Mouse (Mus musculus) adipocyte (in vitro differentiated cells): Measurements from ENCODE around the gene Crygn.
"Not testable (repeated sequence)": the region's sequence is repeated elsewhere in the genome, so short reads cannot be mapped to it uniquely, and the experiment has no call there.

Source experiments
- DNase-seq: peaks from one replicate; pipeline ENCODE4 v3.0.0-alpha.2; 2016; ENCODE audit warnings: low spot score

The Crygn gene

DNA sequence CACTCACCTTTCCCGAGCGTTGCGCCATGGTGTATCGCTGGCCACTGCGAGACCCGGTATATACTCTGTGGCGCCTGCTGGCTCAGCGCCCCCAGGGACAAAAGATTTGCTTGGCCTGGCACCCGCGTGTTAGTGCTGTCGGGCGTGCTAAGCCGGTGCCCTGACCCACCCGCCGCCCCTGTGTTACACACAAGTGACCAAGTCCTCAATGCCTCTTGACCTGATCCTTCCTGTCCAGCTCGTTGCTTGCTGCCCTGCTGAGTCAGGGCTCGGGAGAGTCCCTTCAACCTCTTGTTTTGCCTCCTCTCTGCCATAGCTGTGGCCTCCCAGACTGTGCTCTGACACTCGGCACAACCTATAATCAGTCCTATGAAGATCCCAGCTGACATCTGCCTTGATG is at the start of gene Crygn:
TSS of gene Crygn (minus strand) at position 193 of the 400 bp plus-strand sequence.
- DNase-seq, result peak; percentile 22

GRCm38 (mm10) chr5:24805222-24805621 is 47.4 kb upstream of the Crygn start:
- DNase-seq, result no peak

- DNase-seq, result no peak
Measured at GRCm38 (mm10) chr5:24804661-24805060, 46.9 kb upstream of the Crygn start.

- no peak for DNase-seq
Measured at GRCm38 (mm10) chr5:24801841-24802624, 44.2 kb upstream of the Crygn start.

GRCm38 (mm10) chr5:24800416-24800815 is 42.6 kb upstream of the Crygn start:
- DNase-seq, result peak; percentile 31

- DNase-seq, result no peak
Measured at GRCm38 (mm10) chr5:24798639-24799038, 40.8 kb upstream of the Crygn start.

- DNase-seq, result no peak
Measured at GRCm38 (mm10) chr5:24797858-24798257, 40.0 kb upstream of the Crygn start.

DNA sequence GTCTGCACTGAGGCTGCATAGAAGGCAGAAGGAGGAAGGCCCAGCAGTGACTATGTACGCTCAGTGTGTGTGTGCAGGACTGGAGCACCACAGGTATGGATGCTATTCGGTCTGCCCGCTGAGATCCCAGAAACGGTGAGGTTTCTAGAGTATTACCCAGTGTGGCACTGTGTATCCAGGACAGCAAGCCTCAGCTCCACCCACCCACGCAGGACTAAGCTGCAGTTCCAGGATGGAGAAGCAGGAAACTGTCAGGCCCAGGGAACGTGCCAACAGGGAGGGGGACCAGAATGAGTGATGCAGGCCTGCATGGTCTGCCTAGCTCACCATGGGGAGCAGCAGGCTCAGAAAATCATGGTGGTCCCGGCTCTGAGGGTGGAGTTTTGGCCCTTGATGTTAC is 35.2 kb upstream of the Crygn start:
- no peak for DNase-seq

GRCm38 (mm10) chr5:24782957-24783356 is 25.1 kb upstream of the Crygn start:
- DNase-seq, result peak; percentile 1

- peak; percentile 2 for DNase-seq
Measured at GRCm38 (mm10) chr5:24781048-24781447, 23.2 kb upstream of the Crygn start.

DNA sequence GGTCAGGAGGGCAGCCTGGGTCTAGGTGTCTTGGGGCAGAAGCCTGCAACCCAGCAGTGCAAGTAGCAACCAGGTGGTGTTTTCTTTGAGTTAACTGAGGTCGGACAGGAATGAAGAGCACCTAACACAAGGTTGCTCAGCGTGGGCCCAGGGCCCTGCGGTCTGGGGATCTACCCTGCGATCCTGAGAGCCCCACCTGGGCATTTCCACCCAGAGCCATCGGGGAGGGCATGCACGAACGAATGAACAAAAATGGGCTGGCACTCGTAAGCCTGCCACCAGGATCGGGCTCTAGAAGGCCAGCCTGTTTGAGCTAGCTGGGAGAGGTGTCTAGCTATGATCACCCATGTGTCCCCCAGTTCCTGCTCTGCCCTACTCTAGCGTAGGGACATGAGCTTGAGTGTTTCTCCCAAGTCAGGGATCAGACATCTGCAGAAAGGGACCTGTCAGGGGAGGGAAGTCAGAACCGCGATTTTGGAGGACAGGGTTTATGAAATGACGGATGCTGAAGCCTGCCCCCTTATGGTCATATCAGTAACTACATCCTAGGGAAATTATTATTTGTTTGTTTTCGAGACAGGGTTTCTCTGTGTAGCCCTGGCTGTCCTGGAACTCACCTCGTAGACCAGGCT is 22.2 kb upstream of the Crygn start:
- DNase-seq, result peak; percentile 58

GRCm38 (mm10) chr5:24779321-24779720 is 21.5 kb upstream of the Crygn start:
- no peak for DNase-seq

DNA sequence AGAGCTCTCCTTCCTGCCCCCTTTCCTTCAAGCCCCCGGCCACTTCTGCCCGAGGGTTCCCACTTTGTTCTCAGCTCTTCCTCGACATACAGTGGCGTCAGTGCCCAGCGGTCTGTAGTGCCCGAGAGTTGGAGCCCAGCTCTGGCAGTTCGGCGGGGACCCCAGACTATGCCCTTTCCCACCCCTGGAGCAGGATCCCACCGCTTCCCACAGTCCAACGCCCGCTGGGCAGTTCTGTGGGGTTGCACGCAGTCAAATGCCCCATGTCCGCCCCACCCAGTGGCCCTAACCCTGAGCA is 21.0 kb upstream of the Crygn start:
- DNase-seq, result peak; percentile 1

DNA sequence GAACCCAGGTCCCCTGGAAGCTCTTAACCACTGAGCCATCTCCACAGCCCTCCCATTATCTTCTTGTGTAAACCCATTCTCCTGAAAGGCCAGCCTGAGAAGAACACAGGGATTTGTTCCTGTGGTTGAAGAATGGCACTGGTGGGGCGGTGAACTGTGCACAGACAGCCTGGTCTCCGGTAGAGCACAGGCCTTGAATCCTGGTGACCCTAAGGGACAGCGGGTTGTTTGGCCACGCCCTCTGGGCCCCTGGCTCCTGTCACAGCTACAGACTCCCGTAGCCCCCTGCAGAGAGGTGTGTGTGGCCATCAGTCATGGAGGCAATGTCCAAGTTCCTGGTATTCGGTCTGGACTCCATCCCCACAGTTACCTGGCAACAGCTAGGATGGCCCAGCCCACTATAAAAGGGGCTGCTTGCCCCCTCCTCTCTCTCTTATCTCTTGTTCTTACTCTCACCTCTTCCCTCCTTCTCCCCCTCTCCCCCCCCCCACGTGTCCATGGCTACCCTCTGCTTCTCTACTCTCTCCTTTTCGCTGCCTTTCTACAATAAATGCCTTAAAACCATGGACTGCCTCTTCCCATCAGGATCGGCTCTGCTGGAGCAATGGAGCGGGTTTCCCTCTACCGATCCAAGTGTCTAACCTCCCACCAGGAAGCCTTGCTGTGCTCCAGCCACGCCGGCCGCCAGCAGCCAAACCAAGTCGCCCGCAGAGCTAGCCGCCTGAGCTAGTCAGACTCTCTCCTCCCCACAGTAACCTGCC is 20.5 kb upstream of the Crygn start:
- no peak for DNase-seq

- DNase-seq, result no peak
Measured at GRCm38 (mm10) chr5:24776681-24777080, 18.9 kb upstream of the Crygn start.

DNA sequence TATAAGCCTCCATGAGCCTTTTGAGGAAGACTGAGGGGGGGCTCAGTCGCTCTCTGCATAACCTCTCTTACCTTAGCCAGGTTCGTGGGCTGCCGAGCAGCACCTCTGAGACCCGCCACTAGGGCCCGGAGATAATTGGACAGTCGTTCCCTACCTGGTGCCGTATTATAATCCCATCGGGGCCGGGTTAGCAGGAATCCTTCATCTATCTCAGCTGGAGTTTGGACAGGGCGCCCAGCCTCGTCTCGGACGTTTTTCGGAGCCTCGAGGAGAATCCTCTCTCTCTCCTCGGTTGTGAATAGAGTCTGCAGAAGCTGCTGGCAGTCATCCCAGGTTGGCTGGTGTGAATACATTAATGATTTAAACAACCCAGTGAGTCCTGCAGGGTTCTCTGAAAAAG is 16.7 kb upstream of the Crygn start:
- not testable (repeated sequence) for DNase-seq

DNA sequence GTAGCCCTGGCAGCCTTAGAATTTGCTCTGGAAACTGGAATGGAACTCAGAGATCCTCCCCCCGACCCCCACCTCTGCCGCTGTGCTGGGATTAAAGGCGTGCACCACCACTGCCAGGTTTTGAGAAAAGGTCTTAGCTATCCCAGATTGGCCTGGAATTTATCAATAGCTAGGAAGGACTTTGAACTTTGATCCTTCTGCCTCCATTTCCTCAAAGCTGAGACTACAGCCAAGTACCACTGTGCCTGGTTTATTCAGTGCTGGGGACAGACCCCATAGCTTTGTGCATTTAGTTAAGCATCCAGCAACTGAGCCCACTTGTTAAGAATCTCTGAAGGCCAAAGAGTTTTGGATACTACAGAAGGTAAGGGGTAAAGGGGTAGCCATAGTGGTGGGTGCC is 877 bp downstream of the Crygn start:
- DNase-seq, result no peak

DNA sequence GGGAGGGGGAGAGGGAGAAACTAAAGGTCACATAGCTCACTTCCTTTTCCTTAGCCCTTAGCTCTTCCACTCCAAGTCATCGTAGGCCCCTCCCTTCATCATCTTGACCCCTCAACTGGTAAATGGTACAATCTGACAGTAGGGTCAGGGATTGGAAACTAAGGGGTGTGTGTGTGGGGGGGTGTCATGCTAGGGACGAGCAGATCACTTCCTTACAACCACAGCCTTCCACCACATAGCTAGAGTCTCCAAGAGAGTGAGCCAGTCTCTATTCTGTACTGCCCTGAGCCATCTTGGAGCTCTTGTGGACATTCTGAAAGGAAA is 5.7 kb downstream of the Crygn start:
- DNase-seq, result no peak

DNA sequence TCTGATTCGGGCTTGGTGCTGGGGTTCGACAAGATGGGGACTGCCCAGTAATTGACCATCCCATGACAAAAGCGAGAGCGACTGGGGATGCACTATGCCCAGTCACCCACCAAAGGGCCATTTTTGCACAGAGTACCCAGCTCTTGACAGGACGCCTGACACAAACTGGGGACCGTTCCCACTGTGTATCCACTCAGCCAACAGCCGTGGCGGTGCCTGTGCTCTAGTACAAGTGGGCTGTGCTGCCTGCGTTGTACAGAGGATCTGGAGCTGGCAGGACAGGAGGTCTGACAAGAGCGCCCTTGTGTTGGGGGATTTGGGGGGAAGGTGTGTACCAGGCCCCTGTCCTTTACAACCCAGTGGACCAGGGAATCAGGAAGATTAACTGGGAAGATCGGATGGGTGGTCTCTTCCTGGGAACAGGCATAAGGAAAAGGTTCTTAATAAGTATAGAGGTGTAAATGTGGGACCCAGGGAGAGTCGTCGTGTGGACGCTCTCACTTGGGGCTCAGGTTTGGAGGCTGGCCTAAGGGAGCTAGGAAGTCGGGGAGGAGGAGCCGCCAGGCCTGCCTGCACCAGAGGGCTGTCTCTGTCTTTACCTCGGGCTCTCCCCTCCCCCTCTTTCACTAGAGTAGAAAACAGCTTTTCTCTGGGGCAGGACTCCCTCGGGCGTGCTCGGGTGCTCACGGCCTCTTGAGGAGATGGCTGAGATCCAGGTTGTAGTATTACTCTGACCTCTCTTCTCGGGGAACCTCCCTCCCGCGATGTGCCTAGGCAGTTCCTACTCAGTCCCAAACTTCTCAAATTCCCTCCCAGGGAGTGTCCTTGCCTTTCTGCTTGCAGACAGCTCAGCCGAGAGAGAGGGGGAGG is 6.3 kb downstream of the Crygn start:
- DNase-seq, result peak; percentile 86

- DNase-seq, result peak; percentile 88
Measured at GRCm38 (mm10) chr5:24750321-24751304, 7.2 kb downstream of the Crygn start.

DNA sequence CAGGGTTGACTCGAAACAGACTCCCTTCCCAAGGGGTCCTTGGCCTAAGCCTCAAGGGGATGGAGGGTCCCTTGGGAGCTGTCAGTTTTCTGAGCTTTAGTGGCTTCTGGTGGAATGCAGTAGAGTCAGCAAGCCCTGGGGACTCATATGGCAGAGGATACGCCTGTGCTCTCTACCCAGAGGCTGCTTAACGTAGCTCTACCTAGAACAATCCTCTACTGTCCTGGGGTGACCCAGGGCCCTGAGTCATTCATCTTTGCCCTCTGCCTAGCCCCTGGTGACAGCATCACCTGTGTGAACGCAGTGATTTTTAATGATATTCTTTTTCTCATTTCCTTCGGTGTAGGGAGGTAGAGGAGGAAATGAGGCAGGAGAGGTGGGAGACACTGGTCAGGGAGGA is 8.1 kb downstream of the Crygn start:
- DNase-seq, result no peak
